Mouse (Mus musculus): Measurements from ENCODE around the gene Fam47c.

Gene Fam47c

DNA sequence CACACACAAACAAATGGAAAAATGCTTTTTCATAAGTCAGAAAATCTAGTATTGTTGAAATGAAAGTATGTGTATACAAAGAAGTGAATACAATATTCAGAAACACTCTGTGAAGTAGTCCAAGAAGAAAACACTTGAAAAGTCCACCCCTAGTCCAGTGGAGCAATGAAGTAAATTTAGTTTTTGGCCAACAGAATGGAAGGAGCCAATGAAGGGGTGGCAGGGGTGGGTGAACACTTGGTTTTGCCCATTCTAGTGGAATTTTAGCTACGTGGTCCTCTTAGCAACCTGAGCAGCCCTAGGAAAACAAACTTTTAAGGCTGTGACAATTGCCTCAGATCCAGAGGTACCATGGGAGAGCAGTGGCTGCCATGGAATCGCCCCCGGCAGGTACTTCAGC, at the start of gene Fam47c:
TSS of gene Fam47c (plus strand) at position 301 of the 400 bp plus-strand sequence.
- DNase-seq (ENCODE audit: low read depth, low spot score): no peak

DNA sequence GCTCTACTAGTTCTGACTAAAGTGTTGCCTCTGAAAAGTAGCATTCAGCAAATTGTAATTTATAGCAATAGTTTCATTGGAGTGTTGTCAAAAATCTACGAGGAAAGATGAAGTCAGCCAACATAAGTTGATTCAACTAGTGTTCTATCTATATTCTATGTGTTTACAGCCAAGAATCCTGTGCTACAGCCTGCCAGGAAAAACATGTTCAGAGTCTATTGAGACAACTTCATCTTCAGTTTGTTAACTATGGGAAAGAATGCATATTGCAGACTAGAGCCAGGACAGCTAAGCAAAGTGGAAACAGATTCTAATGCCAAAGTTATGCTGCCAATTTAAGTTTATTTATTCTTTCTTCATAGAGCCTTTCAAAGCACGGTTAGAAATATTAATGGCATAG, 31.8 kb downstream of the Fam47c start:
- DNase-seq (ENCODE audit: low read depth, low spot score): peak; percentile 21

DNA sequence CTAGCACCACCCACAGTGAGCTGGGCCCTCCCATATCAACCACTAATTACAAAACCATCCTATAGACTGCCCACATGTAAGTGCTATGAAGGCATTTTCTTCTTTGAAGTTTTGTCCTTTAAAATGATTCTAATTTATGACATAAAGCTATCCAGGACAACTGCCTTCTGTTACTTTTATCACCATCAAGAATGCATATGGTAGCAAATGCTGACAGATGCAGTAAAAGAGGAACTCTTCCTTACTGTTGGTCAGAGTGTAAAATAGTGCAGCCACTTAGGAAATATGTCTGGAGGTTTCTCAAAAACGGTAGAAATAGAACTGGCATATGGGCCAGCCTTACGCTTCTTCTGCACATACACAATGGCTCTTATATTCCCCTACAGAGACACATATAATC, 39.5 kb downstream of the Fam47c start:
- DNase-seq (ENCODE audit: low read depth, low spot score): peak; percentile 27

Measured in brain, adult 2 months (tissue).